Mouse (Mus musculus) cerebellum, adult 2 months (tissue): ENCODE data around the gene Hlf.

ENCODE experiments used
- CTCF ChIP-seq: fragments of 200-500 bp; IDR thresholded peaks from 2 replicates; pipeline ENCODE4 v1.5.1; 2011; ENCODE audit warnings: low read depth, mild to moderate bottlenecking, control low read depth, low read length, moderate library complexity, borderline replicate concordance; ENCODE audit not compliant: insufficient read depth
- POLR2A ChIP-seq: fragments of 200-500 bp; IDR thresholded peaks from 2 replicates; pipeline ENCODE4 v1.6.1; 2011; ENCODE audit warnings: low read length, control low read depth, borderline replicate concordance; ENCODE audit not compliant: insufficient read depth

- no peak for TF ChIP-seq CTCF
- TF ChIP-seq POLR2A: no peak
Observed at GRCm38 (mm10) chr11:90324597-90324996, 66.1 kb downstream of the Hlf start.
